Mouse (Mus musculus) kidney, postnatal 36 days (tissue): ENCODE results near the gene Duox1.
"Not testable (repeated sequence)": the region's sequence is repeated elsewhere in the genome, so short reads cannot be mapped to it uniquely, and the experiment has no call there.

Experiments used
- DNase-seq, 2 experiments: peaks; one replicate each; pipeline ENCODE4 v3.0.0; 2021 to 2022; ENCODE audit warnings: mixed read lengths in 2 of 2

Duox1 gene

DNA sequence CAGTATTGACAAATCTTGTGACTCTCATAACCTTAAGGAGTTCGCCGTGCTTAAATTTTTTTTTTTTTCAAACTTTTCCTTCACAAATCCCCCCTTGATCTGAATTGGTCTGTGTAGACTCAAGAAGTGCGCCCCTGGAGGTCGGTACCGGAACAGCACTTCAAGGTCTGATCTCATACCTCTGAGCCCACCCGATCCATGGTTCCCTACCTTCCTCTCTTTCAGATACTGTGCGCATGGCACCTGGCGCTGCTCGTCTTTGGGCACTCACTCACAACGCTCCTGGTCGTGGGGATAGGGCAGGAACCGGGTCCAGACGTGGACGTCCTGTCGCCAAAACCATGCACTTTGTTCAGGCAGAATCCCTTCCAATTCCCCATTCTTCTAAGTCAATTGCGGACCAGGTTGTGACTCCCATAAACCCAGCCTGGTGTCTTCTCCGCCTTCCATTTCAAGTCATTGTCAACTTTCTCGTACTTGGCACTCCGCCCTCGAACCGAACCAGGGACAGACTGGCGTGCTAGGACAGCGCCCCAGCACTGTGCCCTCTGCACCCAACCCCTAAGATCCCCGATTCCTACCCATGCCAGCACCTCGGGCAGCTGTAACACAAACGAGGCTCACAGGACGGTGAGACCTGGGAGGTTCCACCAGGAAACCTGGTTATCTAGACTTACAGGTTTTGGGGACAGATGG is 2.6 kb upstream of the Duox1 start:
- DNase-seq: peak; percentile 42 to 85

DNA sequence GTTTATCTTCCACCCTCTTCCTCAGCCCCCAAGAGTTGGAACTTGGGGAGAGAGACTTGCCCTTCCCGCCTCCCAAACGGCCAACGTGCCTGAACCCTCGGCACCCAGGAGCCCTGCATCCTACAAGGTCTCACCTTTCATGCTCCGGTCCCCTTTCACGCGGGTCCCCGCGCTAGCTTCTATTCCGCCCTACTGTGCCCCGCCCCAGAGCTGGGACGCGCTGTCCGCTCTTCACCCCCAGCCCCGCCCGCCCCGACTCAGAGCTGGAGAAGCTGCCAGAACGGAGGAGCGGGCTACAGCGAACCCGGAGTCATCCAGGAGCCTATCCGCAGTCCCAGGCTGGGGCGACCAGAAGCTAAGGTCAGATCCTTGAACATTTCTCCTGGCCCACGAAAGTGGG is 1.9 kb upstream of the Duox1 start, which contains the start of gene Duoxa1:
Duoxa1 (minus strand) TSS at position 195 of the 400 bp plus-strand sequence.
- DNase-seq: no peak

DNA sequence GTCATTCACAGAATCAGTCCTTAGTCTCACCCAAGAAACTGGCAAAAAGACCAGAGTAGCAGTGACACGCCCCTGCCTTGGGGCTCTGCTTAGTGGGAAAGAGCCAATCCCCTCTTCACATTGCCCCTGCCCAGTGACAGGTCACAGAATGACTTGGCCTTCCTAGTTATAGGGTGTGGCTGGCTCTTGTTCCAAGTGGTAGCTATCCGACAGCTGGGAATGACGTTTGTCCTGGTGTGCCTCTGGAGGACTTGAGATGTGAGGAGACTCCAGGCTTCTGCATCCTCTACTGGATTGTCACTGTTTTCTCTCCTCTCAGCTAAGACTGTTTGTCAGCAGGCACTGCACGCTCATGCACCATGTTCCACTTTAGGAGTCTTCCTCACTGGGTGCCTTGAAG is 1.9 kb downstream of the Duox1 start:
- no peak for DNase-seq

DNA sequence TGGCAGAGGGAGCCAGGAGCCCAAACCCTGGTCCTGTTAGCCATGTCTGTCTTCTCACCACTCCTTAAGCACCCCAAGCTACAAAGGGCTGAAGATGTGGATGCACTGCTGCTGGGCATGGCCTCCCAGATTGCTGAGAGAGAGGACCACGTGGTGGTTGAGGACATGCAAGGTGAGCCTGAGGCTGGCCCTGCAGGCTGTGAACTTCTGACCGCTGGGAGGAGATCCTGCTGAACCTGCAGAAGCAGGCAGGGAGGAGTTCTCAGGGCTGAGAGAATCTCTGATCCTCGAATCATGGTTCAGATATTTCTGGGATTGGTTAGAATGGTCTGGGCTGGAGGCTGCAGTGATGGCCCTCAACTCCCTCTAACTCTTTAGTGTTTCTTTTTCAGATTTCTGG is 8.5 kb downstream of the Duox1 start:
- peak; percentile 41 to 44 for DNase-seq

DNA sequence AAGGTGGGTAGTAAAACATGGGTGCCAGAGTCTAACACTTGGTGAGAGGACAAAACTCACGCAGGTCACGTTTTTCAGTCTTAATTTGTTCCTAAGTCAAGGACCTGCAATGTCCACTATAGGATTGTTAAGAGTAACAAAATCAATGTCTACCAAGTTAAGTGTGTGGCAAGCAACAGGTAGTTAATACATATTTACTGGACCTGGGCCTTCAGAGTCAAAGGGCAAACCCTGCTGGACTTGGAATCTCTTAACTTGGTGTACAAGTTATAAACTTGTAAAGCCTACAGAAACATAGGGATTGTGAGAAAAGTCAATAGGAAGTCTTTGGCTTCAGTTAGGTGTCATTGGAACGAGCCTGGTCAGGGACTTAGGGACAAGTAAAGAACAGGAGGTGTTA is 9.1 kb downstream of the Duox1 start:
- DNase-seq: peak in 1 of 2 experiments; percentile 10

DNA sequence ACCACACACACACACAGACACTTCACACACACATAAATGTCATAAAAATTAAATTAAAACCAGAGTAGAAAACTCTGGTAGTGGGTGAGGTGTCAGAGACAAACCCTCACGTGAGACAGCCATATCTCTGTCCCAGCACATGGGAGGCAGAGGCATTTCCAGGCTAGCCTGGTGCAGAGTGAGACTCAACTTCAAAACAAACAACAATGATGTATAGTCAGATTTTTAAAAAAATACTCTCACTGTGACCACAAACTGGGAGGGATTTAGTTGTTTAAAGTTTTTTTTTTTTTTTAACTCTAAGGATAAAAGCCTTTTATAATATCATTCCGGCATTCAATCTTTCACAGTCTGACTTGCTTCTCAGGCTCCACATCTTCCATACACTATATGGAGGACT is 9.9 kb downstream of the Duox1 start:
- no peak for DNase-seq

- no peak for DNase-seq
Measured at GRCm38 (mm10) chr2:122327986-122328385, 12.5 kb downstream of the Duox1 start.

GRCm38 (mm10) chr2:122330317-122330716 is 14.8 kb downstream of the Duox1 start:
- DNase-seq: not testable (repeated sequence)

GRCm38 (mm10) chr2:122332222-122332621 is 16.8 kb downstream of the Duox1 start:
- no peak for DNase-seq

DNA sequence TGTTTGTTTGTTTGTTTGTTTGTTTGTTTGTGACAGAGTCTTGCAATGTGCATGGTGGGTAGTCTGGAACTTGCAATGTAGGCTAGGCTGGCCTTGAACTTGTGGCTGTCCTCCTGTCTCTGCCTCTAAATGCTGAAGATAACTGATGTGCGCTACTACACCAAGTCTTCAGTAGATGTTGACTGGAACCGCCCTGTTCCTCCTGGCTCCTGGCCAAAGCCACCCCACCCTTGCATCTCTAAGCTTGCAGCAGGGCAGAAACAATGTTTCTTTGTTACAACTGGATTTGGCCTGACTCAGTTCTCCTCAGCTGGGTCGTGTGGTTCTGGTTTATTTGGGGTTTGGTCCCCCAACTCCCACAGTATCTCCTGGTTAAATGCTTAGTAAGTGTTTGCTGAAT is 18.7 kb downstream of the Duox1 start:
- peak in 1 of 2 experiments; percentile 13 for DNase-seq

GRCm38 (mm10) chr2:122337291-122337690 is 21.8 kb downstream of the Duox1 start:
- DNase-seq: no peak

- no peak for DNase-seq
Measured at GRCm38 (mm10) chr2:122345106-122345893, 29.8 kb downstream of the Duox1 start.

DNA sequence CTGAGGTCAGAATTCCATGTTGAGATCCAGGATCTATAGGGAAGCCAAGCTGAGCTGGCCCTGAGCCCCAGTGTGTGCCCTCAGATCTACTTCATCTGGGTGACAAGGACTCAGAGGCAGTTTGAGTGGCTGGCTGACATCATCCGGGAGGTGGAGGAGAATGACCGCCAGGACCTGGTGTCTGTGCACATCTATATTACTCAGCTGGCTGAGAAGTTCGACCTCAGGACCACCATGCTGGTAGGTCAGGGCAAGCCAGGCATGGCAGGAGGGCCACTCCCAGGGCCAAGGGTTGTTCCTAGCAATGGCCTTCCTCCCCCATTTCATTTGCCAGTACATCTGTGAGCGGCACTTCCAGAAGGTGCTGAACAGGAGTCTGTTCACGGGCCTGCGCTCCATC is 30.7 kb downstream of the Duox1 start:
- not testable (repeated sequence) for DNase-seq

DNA sequence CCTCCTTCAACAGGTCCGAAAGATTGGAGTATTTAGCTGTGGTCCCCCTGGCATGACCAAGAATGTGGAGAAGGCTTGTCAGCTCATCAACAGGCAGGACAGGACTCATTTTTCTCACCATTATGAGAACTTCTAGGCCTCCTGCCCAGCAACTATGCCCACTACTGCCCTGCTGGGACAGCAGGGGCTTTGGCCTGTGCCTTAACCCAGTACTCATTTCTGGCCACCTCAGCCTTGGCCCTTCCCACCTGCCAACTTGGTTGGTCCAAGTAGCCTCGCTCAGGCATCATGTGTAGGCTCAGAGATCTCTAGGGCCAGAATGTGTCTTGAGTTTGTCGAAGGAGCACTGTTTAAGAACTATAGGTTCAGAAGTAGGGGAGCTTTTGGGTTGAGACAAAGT is 31.8 kb downstream of the Duox1 start:
- no peak for DNase-seq

DNA sequence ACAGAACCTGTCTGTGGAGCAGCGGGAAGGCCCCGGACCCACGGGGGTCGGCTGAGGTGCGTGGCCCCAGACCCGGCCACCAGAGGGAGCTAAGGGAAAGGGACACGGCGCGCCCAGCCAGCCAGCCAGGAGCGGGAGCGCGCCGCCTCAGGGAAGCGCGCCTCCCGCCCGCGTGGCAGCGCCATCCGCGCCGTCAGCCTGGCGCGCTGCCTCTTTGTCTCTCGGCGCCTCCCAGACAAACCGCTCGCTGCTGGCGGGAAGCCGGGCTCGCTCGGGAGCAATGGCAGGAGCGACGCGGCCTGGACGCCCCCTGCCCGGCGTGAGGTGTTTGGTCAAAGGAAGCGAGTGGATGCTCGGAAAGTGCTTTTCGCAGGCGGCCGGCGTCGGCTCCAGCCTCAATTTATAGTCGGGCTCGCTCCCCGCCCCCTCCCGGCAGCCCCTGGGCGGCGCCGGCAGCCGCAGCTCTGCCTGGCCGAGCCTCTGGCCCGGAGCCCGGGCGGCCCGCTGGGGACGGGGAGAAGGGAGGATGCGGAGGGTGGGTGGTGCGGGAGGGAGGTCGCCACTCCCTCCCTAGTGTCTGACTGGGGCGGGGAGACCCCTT is 33.2 kb downstream of the Duox1 start:
- DNase-seq: peak; percentile 87 to 94

GRCm38 (mm10) chr2:122349136-122349785 is 33.8 kb downstream of the Duox1 start:
- peak in 1 of 2 experiments; percentile 25 for DNase-seq

- no peak for DNase-seq
Measured at GRCm38 (mm10) chr2:122351156-122351930, 35.9 kb downstream of the Duox1 start.

DNA sequence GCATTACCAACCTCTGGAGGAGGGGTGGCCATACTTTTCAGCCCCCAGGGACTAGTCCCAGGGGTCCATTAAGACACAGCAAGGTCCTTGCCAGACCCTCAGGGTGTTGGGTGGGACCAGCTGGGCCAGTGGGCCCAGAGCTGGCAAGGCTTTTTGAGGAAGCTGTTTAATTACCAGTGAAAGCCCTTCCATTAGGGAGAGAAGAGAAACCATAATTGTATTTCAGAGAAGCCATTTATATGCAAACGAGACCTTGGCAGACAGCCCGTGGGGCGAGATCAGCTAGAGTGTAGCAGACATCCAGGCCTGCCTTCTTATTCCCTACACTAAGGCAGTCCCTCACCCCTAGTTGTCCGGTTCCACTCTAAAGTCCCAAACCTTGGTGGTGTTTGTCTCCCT is 36.5 kb downstream of the Duox1 start:
- DNase-seq: peak; percentile 48 to 72

DNA sequence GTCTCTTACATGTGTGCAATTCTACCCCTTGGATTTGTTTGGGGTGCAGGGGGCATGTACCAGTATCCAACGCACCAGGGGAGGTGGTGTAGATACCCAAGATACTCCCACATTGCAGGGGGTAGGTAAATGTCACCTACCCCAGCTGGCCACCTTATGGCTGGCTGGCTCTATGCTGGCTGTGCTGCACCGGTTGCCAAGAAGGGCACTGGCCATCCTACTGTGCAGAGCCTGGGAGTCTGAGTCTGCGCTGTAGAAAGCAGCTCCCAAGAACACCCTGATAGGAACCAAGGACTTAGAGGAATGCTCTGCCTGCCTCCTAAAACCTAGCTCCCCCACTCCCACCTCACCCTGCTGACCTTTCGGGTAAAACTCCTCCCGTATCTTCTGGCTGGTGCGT is 37.5 kb downstream of the Duox1 start:
- no peak for DNase-seq

GRCm38 (mm10) chr2:122353765-122354164 is 38.3 kb downstream of the Duox1 start:
- DNase-seq: no peak

GRCm38 (mm10) chr2:122354191-122354929 is 38.9 kb downstream of the Duox1 start:
- peak; percentile 65 to 78 for DNase-seq

GRCm38 (mm10) chr2:122355389-122355788 is 39.9 kb downstream of the Duox1 start:
- no peak for DNase-seq
